Mouse (Mus musculus) small intestine, adult 2 months (tissue): ENCODE results near the gene Hnrnpk.

ENCODE experiments used
- CTCF ChIP-seq: fragments of 200-500 bp; IDR thresholded peaks from 2 replicates; pipeline ENCODE4 v1.5.1; 2012; ENCODE audit warnings: low read depth, mild to moderate bottlenecking, control low read depth, inconsistent platforms, low read length, moderate library complexity, mixed read lengths; ENCODE audit not compliant: insufficient replicate concordance, insufficient read length; ENCODE audit errors: extremely low read depth
- POLR2A ChIP-seq: fragments of 200-500 bp; IDR thresholded peaks from 2 replicates; pipeline ENCODE4 v1.6.1; 2012; ENCODE audit warnings: low read depth, mild to moderate bottlenecking, control low read depth, inconsistent platforms, low read length, moderate library complexity

GRCm38 (mm10) chr13:58421026-58421425 is 17.9 kb upstream of the Hnrnpk start:
- TF ChIP-seq CTCF = no peak
- no peak for TF ChIP-seq POLR2A
